Mouse (Mus musculus): ENCODE data around the gene Msi1. TPM values are rescaled to one million over a fixed set of nuclear protein-coding genes. Genes with fewer than 3 reads are reported as not detected.

Gene Msi1
- polyA plus RNA-seq (2015; fragmentation: Illumina TruSeq; extraction: RNeasy Lipid Tissue Mini Kit (QIAGEN cat#74804); ENCODE audit: insufficient read depth, low read depth, low replicate concordance), result 0.44 TPM

GRCm38 (mm10) chr5:115429359-115430186 lies at the start of gene Msi1:
Gene Msi1 (plus strand): TSS chr5:115429599.

GRCm38 (mm10) chr5:115465642-115466420 lies 36.4 kb downstream of the Msi1 start, which contains the start of gene Pla2g1b:
Gene Pla2g1b (plus strand): TSS chr5:115466262.

DNA sequence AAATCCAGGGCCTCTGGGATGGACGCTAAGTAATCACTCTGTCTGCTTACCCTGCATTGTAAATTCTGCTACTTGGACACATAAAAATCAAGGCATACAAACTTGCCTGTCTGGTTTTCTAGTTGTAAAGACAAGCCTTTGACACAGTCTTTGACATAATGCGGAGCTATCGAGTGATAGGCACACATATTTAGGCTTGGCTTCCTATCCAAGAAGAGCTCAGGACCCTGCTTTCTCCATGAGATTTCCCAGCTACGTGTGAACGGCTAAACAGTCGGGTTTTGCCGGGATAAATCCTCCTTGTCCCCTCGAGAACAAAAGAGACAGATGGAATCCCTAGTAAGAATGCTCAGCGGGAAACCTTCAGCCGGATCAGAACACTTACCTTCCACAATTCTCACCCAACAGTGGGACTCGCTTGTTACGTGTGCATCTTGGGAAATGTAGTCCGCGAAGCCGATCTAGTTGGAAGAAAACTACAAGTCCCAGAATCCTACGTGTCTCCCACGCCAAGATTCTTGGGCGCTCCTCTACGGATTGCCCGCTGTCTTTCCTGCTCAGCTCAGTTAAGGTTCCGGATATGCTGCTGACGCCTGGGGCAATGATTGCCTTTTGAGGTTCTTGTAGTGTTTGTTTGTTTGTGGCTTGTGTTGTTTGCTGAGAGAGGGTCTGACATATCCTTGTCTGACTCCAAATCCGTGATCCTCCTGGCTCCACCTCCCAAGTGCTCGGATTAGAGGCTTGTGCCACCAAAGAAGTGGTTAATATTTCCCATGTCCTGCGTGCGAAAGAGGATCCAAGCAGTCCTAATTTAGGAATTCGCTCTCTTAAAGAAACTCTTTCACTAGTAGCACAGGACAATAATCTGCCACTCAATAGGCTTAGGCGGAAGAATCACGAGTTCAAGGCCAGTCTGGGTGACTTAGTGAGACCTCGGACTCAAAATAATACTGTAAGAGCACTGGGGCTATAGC lies 54.8 kb downstream of the Msi1 start, which contains the start of gene Sirt4:
Gene Sirt4 (minus strand): TSS at position 779 of the 974 bp plus-strand sequence.

Other genes starting within 250 kb of the Msi1 start
- 7.1 TPM for gene Cabp1, start 235.2 kb upstream of the Msi1 start, polyA plus RNA-seq (2015; fragmentation: Illumina TruSeq; extraction: RNeasy Lipid Tissue Mini Kit (QIAGEN cat#74804); ENCODE audit: insufficient read depth, low read depth, low replicate concordance)
- 32.9 TPM for gene Pop5, start 193.8 kb upstream of the Msi1 start, polyA plus RNA-seq (2015; fragmentation: Illumina TruSeq; extraction: RNeasy Lipid Tissue Mini Kit (QIAGEN cat#74804); ENCODE audit: insufficient read depth, low read depth, low replicate concordance)
- gene Rnf10, start 156.7 kb upstream of the Msi1 start, polyA plus RNA-seq (2015; fragmentation: Illumina TruSeq; extraction: RNeasy Lipid Tissue Mini Kit (QIAGEN cat#74804); ENCODE audit: insufficient read depth, low read depth, low replicate concordance), result 42.8 TPM
- gene Coq5, start 149.9 kb upstream of the Msi1 start, polyA plus RNA-seq (2015; fragmentation: Illumina TruSeq; extraction: RNeasy Lipid Tissue Mini Kit (QIAGEN cat#74804); ENCODE audit: insufficient read depth, low read depth, low replicate concordance), result 3.5 TPM
- 82.0 TPM for gene Dynll1, start 128.6 kb upstream of the Msi1 start, polyA plus RNA-seq (2015; fragmentation: Illumina TruSeq; extraction: RNeasy Lipid Tissue Mini Kit (QIAGEN cat#74804); ENCODE audit: insufficient read depth, low read depth, low replicate concordance)
- gene Srsf9, start 102.4 kb upstream of the Msi1 start, polyA plus RNA-seq (2015; fragmentation: Illumina TruSeq; extraction: RNeasy Lipid Tissue Mini Kit (QIAGEN cat#74804); ENCODE audit: insufficient read depth, low read depth, low replicate concordance), result 14.8 TPM
- gene Gatc, start 88.4 kb upstream of the Msi1 start, polyA plus RNA-seq (2015; fragmentation: Illumina TruSeq; extraction: RNeasy Lipid Tissue Mini Kit (QIAGEN cat#74804); ENCODE audit: insufficient read depth, low read depth, low replicate concordance), result 5.2 TPM
- 12.4 TPM for gene Triap1, start 88.4 kb upstream of the Msi1 start, polyA plus RNA-seq (2015; fragmentation: Illumina TruSeq; extraction: RNeasy Lipid Tissue Mini Kit (QIAGEN cat#74804); ENCODE audit: insufficient read depth, low read depth, low replicate concordance)
- 144 TPM for gene Cox6a1, start 80.6 kb upstream of the Msi1 start, polyA plus RNA-seq (2015; fragmentation: Illumina TruSeq; extraction: RNeasy Lipid Tissue Mini Kit (QIAGEN cat#74804); ENCODE audit: insufficient read depth, low read depth, low replicate concordance)
- 2,205 TPM for gene Pla2g1b, start 36.7 kb downstream of the Msi1 start, polyA plus RNA-seq (2015; fragmentation: Illumina TruSeq; extraction: RNeasy Lipid Tissue Mini Kit (QIAGEN cat#74804); ENCODE audit: insufficient read depth, low read depth, low replicate concordance)
- gene Sirt4, start 55.1 kb downstream of the Msi1 start, polyA plus RNA-seq (2015; fragmentation: Illumina TruSeq; extraction: RNeasy Lipid Tissue Mini Kit (QIAGEN cat#74804); ENCODE audit: insufficient read depth, low read depth, low replicate concordance), result 10.7 TPM
- 16.8 TPM for gene Pxn, start 77.1 kb downstream of the Msi1 start, polyA plus RNA-seq (2015; fragmentation: Illumina TruSeq; extraction: RNeasy Lipid Tissue Mini Kit (QIAGEN cat#74804); ENCODE audit: insufficient read depth, low read depth, low replicate concordance)
- 528 TPM for gene Rplp0, start 129.9 kb downstream of the Msi1 start, polyA plus RNA-seq (2015; fragmentation: Illumina TruSeq; extraction: RNeasy Lipid Tissue Mini Kit (QIAGEN cat#74804); ENCODE audit: insufficient read depth, low read depth, low replicate concordance)
- gene Gcn1l1, start 135.7 kb downstream of the Msi1 start, polyA plus RNA-seq (2015; fragmentation: Illumina TruSeq; extraction: RNeasy Lipid Tissue Mini Kit (QIAGEN cat#74804); ENCODE audit: insufficient read depth, low read depth, low replicate concordance), result 15.5 TPM
- gene Rab35, start 202.3 kb downstream of the Msi1 start, polyA plus RNA-seq (2015; fragmentation: Illumina TruSeq; extraction: RNeasy Lipid Tissue Mini Kit (QIAGEN cat#74804); ENCODE audit: insufficient read depth, low read depth, low replicate concordance), result 7.5 TPM